Mouse (Mus musculus): ENCODE data around the gene Dip2c.

- TF ChIP-seq CTCF (IDR thresholded peaks at IDR 0.05; ENCODE audit: low read depth) (no peak), EP300 (IDR thresholded peaks at IDR 0.05; ENCODE audit: low read depth) (no peak)
These were observed 181.3 kb downstream of the Dip2c start for GRCm38 (mm10) chr13:9457420-9458308.

Measured in heart, postnatal 0 days (tissue).